Mouse (Mus musculus): ENCODE data around the gene Nploc4. TPM values are rescaled to one million over a fixed set of nuclear protein-coding genes. Genes with fewer than 3 reads are reported as not detected.
"Not testable (repeated sequence)": the region's sequence is repeated elsewhere in the genome, so short reads cannot be mapped to it uniquely, and the experiment has no call there.

The Nploc4 gene
- polyA plus RNA-seq, 1 experiment = 66.9 TPM

DNA sequence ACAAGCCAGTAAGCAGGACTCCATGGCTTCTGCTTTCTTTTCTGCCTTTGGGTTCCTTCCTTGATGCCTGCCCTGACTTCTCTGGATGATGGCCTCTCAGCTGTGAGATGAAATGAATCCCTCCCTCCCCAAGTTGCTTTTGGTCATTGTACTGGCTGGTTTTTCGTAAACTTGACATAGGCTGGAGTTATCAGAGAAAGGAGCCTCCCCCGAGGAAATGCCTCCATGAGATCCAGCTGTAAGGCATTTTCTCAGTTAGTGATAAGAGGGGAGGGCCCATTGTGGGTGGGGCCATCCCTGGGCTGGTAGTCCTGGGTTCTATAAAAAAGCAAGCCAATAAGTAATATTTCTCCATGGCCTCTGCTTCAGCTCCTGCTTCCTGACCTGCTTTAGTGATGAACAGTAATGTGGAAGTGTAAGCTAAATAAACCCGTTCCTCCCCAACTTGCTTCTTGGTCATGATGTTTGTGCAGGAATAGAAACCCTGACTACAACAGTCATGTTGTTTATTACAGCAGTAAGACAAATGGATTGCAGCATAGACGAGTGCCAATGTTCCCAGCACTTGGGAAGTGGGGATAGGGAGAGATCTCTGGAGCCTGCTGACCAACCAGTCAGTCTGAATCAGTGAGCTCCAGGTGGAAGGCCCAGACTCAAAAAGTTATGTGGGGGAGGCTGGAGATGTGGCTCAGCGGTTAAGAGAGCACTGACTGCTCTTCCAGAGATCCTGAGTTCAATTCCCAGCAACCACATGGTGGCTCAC lies 82.0 kb downstream of the Nploc4 start:
- no peak overlapping the region for H3K9ac ChIP-seq (ENCODE audit: low read depth, poor library complexity, severe bottlenecking)
- H3K4me1 ChIP-seq (ENCODE audit: control insufficient read depth, insufficient read depth, low read length) = peaks cover 2% of the 10 kb centered on the region
- no peak for TF ChIP-seq CTCF (IDR thresholded peaks at IDR 0.05; ENCODE audit: low read depth, low read length)
- TF ChIP-seq EP300 (IDR thresholded peaks at IDR 0.05; ENCODE audit: insufficient read depth, low read depth, low read length) = no peak
- TF ChIP-seq POLR2A (IDR thresholded peaks at IDR 0.05; ENCODE audit: insufficient read depth, low read length) = no peak

DNA sequence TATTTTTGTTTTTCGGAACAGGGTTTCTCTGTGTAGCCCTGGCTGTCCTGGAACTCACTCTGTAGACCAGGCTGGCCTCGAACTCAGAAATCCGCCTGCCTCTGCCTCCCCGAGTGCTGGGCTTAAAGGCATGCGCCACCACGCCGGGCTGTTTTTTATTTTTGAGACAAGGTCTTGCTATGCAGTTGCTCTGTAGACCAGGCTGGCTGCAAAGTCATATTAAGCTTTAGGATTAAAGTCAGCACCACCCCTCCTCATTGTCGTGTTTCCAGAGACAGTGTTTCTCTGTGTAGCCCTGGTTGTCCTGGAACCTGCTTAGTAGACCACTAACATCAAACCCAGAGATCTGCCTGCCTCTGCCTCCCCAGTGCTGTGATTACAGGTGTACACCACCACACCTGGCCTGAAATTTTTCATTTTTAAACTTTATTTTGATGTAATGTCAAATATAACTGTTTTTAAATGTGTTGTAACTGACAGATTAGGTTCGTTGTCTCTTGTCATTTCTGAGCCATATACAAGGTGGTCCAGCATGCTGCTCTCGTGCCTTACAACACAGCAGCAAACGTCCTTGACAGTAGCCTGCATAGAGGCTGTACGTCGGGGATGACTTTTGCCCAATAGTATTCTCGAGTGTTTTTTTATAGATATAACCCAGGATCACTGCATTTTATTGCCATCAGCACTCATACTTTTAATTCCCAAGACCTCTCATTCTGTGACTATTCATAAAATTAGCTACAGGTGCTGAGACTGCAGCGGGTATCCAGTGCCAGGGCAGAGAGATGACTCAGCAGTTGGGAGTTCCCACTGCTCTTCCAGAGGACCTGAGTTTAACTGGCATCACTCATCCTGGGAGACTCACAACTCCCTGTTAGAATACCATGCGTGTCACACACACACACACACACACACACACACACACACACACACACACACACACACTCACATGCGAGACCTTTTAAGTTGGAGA lies 82.9 kb downstream of the Nploc4 start:
- H3K4me3 ChIP-seq (ENCODE audit: low read depth, low read length) = no peak overlapping the region
- no peak overlapping the region for H3K27ac ChIP-seq (ENCODE audit: insufficient read depth, low read length)
- H3K36me3 ChIP-seq (ENCODE audit: control insufficient read depth, insufficient read depth, low read length, poor library complexity, severe bottlenecking) = no peaks in the 10 kb centered on the region
- H3K9ac ChIP-seq (ENCODE audit: low read depth, poor library complexity, severe bottlenecking) = no peak overlapping the region
- peaks cover 2% of the 10 kb centered on the region for H3K4me1 ChIP-seq (ENCODE audit: control insufficient read depth, insufficient read depth, low read length)
- no peaks in the 10 kb centered on the region for H3K27me3 ChIP-seq (ENCODE audit: control insufficient read depth, insufficient read depth, low read length, poor library complexity, severe bottlenecking)
- H3K9me3 ChIP-seq (replicated peaks; ENCODE audit: control insufficient read depth, insufficient read depth, low read length, poor library complexity, severe bottlenecking) = no peaks in the 10 kb centered on the region
- TF ChIP-seq POLR2A (IDR thresholded peaks at IDR 0.05; ENCODE audit: insufficient read depth, low read length) (no peak), CTCF (IDR thresholded peaks at IDR 0.05; ENCODE audit: low read depth, low read length) (no peak), EP300 (IDR thresholded peaks at IDR 0.05; ENCODE audit: insufficient read depth, low read depth, low read length) (no peak)

More for the DNA sequence above, 82.0 kb downstream of the Nploc4 start:
- H3K27ac ChIP-seq (ENCODE audit: insufficient read depth, low read length) = no peak overlapping the region
- no peaks in the 10 kb centered on the region for H3K9me3 ChIP-seq (replicated peaks; ENCODE audit: control insufficient read depth, insufficient read depth, low read length, poor library complexity, severe bottlenecking)
- H3K36me3 ChIP-seq (ENCODE audit: control insufficient read depth, insufficient read depth, low read length, poor library complexity, severe bottlenecking) = no peaks in the 10 kb centered on the region
- no peak overlapping the region for H3K4me3 ChIP-seq (ENCODE audit: low read depth, low read length)
- H3K27me3 ChIP-seq (ENCODE audit: control insufficient read depth, insufficient read depth, low read length, poor library complexity, severe bottlenecking) = no peaks in the 10 kb centered on the region

DNA sequence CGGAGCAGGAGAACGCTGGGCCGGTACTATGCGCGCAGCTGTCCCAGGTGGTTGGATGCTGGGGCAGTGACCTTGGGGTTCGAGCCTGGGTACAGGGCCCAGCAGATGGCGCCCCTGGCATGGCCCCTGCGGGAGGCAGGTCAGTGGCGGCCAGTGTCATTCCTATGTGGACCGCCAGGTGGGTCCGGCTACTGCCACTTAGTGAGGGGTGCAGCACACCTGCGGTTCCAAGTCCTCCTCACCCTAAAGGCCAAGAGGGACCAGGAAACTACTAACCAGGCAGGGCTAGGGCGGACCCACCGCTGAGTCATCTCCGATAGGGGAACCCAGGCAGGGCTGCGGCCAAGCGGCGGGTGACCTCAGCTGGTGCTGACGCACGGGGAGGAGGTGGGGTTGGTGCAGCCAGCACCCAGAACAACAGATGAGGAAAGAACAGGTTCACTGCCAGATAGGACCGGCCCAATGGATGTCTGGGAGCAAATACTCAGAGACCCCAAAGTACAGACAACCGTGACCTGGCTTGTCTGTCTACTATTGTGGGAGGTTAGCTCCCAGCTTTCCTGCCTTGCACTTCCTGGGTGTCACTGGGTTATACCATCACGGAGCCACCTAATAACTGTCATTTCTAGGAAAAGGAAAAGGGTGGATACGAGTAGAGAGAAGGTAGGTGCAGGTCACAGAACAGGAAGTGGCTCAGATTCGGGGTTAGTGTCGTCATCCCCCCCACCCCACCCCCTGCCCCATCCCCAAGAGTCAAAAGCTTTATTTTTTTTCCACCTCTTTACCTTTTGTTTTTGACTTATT lies 83.8 kb downstream of the Nploc4 start:
- Histone ChIP-seq H3K27ac (ENCODE audit: insufficient read depth, low read length) (no peak overlapping the region), H3K27me3 (ENCODE audit: control insufficient read depth, insufficient read depth, low read length, poor library complexity, severe bottlenecking) (no peaks in the 10 kb centered on the region), H3K9me3 (replicated peaks; ENCODE audit: control insufficient read depth, insufficient read depth, low read length, poor library complexity, severe bottlenecking) (no peaks in the 10 kb centered on the region), H3K4me3 (ENCODE audit: low read depth, low read length) (peak overlapping the region; percentile 30), H3K4me1 (ENCODE audit: control insufficient read depth, insufficient read depth, low read length) (peaks cover 2% of the 10 kb centered on the region), H3K36me3 (ENCODE audit: control insufficient read depth, insufficient read depth, low read length, poor library complexity, severe bottlenecking) (no peaks in the 10 kb centered on the region), H3K9ac (ENCODE audit: low read depth, poor library complexity, severe bottlenecking) (peak overlapping the region; percentile 2; the same call in 1 of the 2 replicates)
- no peak for TF ChIP-seq POLR2A (IDR thresholded peaks at IDR 0.05; ENCODE audit: insufficient read depth, low read length)
- peak; percentile 67 for TF ChIP-seq CTCF (IDR thresholded peaks at IDR 0.05; ENCODE audit: low read depth, low read length)
- no peak for TF ChIP-seq EP300 (IDR thresholded peaks at IDR 0.05; ENCODE audit: insufficient read depth, low read depth, low read length)

DNA sequence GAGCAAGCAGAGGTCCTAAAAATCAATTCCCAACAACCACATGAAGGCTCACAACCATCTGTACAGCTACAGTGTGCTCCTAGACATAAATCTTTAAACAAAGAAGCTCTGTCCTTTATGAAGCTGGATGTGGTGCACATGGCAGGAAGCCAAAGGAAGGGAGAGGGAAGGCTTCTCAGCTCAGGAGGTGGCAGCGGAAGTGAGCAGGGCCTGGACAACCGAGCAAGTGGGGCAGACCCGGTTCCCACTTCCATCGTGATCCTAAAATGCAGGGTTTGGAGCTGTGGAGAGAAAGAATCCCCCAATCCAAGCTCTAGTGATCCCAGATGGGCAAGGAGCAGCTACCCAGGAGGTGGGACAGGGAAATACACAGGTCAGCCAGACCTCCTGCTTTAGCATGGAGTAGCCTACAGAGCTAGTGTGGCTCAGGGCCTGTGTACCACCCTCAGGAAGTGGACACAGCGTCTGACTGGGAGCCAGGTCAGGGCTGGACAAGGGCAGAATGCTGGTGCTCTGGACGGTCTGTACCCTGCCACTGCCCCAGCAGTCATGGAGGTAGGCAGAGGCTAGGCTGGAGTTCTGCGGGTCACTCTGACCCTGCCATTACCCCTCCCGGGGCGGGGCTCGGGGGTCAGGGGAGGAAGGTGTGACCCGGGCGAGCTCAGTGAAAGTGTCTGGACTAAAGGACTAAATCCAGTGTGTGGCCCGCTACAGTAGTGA lies 84.8 kb downstream of the Nploc4 start:
- Histone ChIP-seq H3K4me1 (ENCODE audit: control insufficient read depth, insufficient read depth, low read length) (peaks cover 2% of the 10 kb centered on the region), H3K9me3 (replicated peaks; ENCODE audit: control insufficient read depth, insufficient read depth, low read length, poor library complexity, severe bottlenecking) (no peaks in the 10 kb centered on the region), H3K9ac (ENCODE audit: low read depth, poor library complexity, severe bottlenecking) (no peak overlapping the region), H3K4me3 (ENCODE audit: low read depth, low read length) (no peak overlapping the region), H3K27me3 (ENCODE audit: control insufficient read depth, insufficient read depth, low read length, poor library complexity, severe bottlenecking) (no peaks in the 10 kb centered on the region), H3K27ac (ENCODE audit: insufficient read depth, low read length) (no peak overlapping the region), H3K36me3 (ENCODE audit: control insufficient read depth, insufficient read depth, low read length, poor library complexity, severe bottlenecking) (no peaks in the 10 kb centered on the region)
- TF ChIP-seq CTCF (IDR thresholded peaks at IDR 0.05; ENCODE audit: low read depth, low read length) = no peak
- TF ChIP-seq POLR2A (IDR thresholded peaks at IDR 0.05; ENCODE audit: insufficient read depth, low read length) = no peak
- no peak for TF ChIP-seq EP300 (IDR thresholded peaks at IDR 0.05; ENCODE audit: insufficient read depth, low read depth, low read length)

DNA sequence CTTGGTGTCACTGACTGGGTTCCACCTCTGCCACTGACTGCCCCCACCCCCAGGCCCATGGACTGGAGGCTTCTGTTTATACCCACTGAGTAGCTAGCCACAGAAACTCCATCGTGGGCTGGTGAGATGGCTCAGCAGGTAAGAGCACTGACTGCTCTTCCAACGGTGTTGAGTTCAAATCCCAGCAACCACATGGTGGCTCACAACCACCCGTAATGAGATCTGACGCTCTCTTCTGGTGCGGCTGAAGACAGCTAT lies 85.5 kb downstream of the Nploc4 start:
- not testable (repeated sequence) for H3K27ac ChIP-seq (ENCODE audit: insufficient read depth, low read length); H3K9ac ChIP-seq (ENCODE audit: low read depth, poor library complexity, severe bottlenecking); H3K9me3 ChIP-seq (replicated peaks; ENCODE audit: control insufficient read depth, insufficient read depth, low read length, poor library complexity, severe bottlenecking); H3K4me3 ChIP-seq (ENCODE audit: low read depth, low read length); H3K4me1 ChIP-seq (ENCODE audit: control insufficient read depth, insufficient read depth, low read length); H3K27me3 ChIP-seq (ENCODE audit: control insufficient read depth, insufficient read depth, low read length, poor library complexity, severe bottlenecking); H3K36me3 ChIP-seq (ENCODE audit: control insufficient read depth, insufficient read depth, low read length, poor library complexity, severe bottlenecking)
